Mouse (Mus musculus) liver, adult 2 months (tissue): ENCODE measurements around the gene Gm20388.

Experiments used
- CTCF ChIP-seq: fragments of 200-500 bp; IDR thresholded peaks from 2 replicates; pipeline ENCODE4 v1.5.1; 2011; ENCODE audit warnings: low read depth, low read length, control low read depth
- POLR2A ChIP-seq: fragments of 200-500 bp; IDR thresholded peaks from 2 replicates; pipeline ENCODE4 v1.6.1; 2011; ENCODE audit warnings: low read length, control low read depth; ENCODE audit not compliant: insufficient read depth; ENCODE audit errors: extremely low read depth

DNA sequence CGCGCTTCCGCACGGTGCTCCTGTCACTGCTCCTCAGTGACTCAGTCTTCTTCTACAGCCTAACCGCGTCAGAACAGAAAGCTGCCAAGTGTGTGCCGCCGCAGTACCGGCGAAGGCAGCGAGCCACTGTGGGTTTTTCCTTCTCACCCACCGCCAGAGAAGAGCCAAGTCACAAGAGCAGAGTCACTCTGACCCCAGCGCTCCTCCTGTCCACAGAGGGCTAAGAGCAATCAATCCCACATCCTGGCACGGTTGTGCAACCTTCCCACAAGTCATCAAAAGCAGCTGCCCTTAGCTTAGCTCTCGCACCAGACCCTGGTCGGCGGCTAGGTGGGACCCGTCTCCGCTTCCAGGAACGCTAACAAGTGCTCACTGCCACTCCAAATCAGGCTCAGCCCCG is 1659.7 kb downstream of the Gm20388 start:
- TF ChIP-seq POLR2A: no peak
- TF ChIP-seq CTCF: no peak
